Mouse (Mus musculus) megakaryocyte progenitor cell, adult 5-6 weeks (primary cell): Measurements from ENCODE around the gene Boc. TPM values are rescaled to one million over a fixed set of nuclear protein-coding genes. Genes with fewer than 3 reads are reported as not detected.

Experiments
- total RNA-seq, 2 experiments: library from RNA; stranded (forward) in 1 of 2; stranded (reverse) in 1 of 2; fragments of 157-497, 149-512 nt in 1 of 2; fragments of 200-1000 nt in 1 of 2; gene quantifications; 2 replicates each; pipeline versions ENCODE4 v1.2.3 to v1.2.4; 2015 to 2017

Gene Boc
- total RNA-seq, 2 experiments from 2014 or later, result 0.07 to 0.08 TPM

Other genes with a start within 250 kb of the Boc start
- gene Sidt1, start 225.7 kb downstream of the Boc start, total RNA-seq (2015), result not detected in 2 replicates
- 0.08 TPM in 1 of 2 replicates, not detected in the other for gene Sidt1, start 225.7 kb downstream of the Boc start, total RNA-seq (2017)
- gene Spice1, start 211.8 kb downstream of the Boc start, total RNA-seq (2015), result 18.5 and 23.9 TPM in 2 replicates
- 15.3 and 21.1 TPM in 2 replicates for gene Spice1, start 211.8 kb downstream of the Boc start, total RNA-seq (2017)
- not detected in 2 replicates for gene Cfap44, start 164.1 kb downstream of the Boc start, total RNA-seq (2015)
- 0.30 TPM in 1 of 2 replicates, not detected in the other for gene Cfap44, start 164.1 kb downstream of the Boc start, total RNA-seq (2017)
- 18.6 and 20.5 TPM in 2 replicates for gene Nepro, start 165.4 kb upstream of the Boc start, total RNA-seq (2015)
- 19.4 and 26.3 TPM in 2 replicates for gene Nepro, start 165.4 kb upstream of the Boc start, total RNA-seq (2017)
- 12.6 and 16.1 TPM in 2 replicates for gene Gtpbp8, start 187.5 kb upstream of the Boc start, total RNA-seq (2015)
- 14.5 and 15.2 TPM in 2 replicates for gene Gtpbp8, start 187.5 kb upstream of the Boc start, total RNA-seq (2017)
- gene Cd200r1, start 206.8 kb upstream of the Boc start, total RNA-seq (2015), result 8.0 and 11.0 TPM in 2 replicates
- 3.7 and 5.6 TPM in 2 replicates for gene Cd200r1, start 206.8 kb upstream of the Boc start, total RNA-seq (2017)